ENCODE assay signal across 23 mouse cellular contexts in genomic region chr9:30653961-30654360, GRCm38 (mm10).
"Had no signal": no experiment of that assay in that cellular context is flagged by ENCODE, and none has a peak within 500 bp of the region (broad histone marks: within the 10 kb centered on the region; RNA-seq: fewer than 3 reads in every experiment).

No protein-coding gene starts in this region.

- H3K27ac ChIP-seq: intestine, embryonic 15.5 days; kidney, embryonic 15.5 days; left cerebral cortex, adult 2 months; limb, embryonic 12.5 days; liver, embryonic 14.5 days; midbrain, embryonic 10.5 days; midbrain, embryonic 13.5 days; neural tube, embryonic 13.5 days; stomach, embryonic 15.5 days had no signal

- H3K4me1 ChIP-seq: intestine, embryonic 15.5 days; kidney, embryonic 15.5 days; limb, embryonic 12.5 days; megakaryocyte, embryonic 14.5 days; stomach, embryonic 15.5 days had no signal

- H3K9ac ChIP-seq: intestine, embryonic 15.5 days; kidney, embryonic 15.5 days; limb, embryonic 12.5 days; liver, embryonic 14.5 days; liver, postnatal 0 days; midbrain, embryonic 13.5 days; neural tube, embryonic 13.5 days; stomach, embryonic 15.5 days had no signal

- H3K4me2 ChIP-seq: intestine, embryonic 15.5 days; kidney, embryonic 15.5 days; limb, embryonic 12.5 days; liver, embryonic 11.5 days; midbrain, embryonic 13.5 days; neural tube, embryonic 13.5 days; stomach, embryonic 15.5 days had no signal

- H3K9me3 ChIP-seq: intestine, embryonic 15.5 days; kidney, embryonic 15.5 days; limb, embryonic 12.5 days; midbrain, embryonic 13.5 days; neural tube, embryonic 13.5 days; stomach, embryonic 15.5 days had no signal

- ATAC-seq: intestine, embryonic 15.5 days; liver, postnatal 0 days; midbrain, embryonic 13.5 days; midbrain, embryonic 16.5 days had no signal

- DNase-seq: kidney, adult 11 months; kidney, adult 8-10 months; kidney, postnatal 10 days; kidney, postnatal 36 days; layer of hippocampus, postnatal 36 days; liver, postnatal 0 days; retina, postnatal 1 day; right cerebral cortex, postnatal 25 days; spleen, adult 18-20 months; thymus, postnatal 25 days had no signal

- H3K4me3 ChIP-seq: intestine, embryonic 15.5 days; kidney, embryonic 15.5 days; left cerebral cortex, adult 2 months; limb, embryonic 12.5 days; megakaryocyte, embryonic 14.5 days; midbrain, embryonic 10.5 days; midbrain, embryonic 13.5 days; myocyte; neural tube, embryonic 13.5 days; stomach, embryonic 15.5 days had no signal

- H3K36me3 ChIP-seq: intestine, embryonic 15.5 days; kidney, embryonic 15.5 days; limb, embryonic 12.5 days; midbrain, embryonic 10.5 days; midbrain, embryonic 13.5 days; neural tube, embryonic 13.5 days; stomach, embryonic 15.5 days had no signal

- H3K27me3 ChIP-seq: intestine, embryonic 15.5 days; kidney, embryonic 15.5 days; limb, embryonic 12.5 days; megakaryocyte, embryonic 14.5 days; midbrain, embryonic 13.5 days; neural tube, embryonic 13.5 days; stomach, embryonic 15.5 days had no signal
